Mouse (Mus musculus) liver, embryonic 16.5 days (tissue): Measurements from ENCODE around the gene Poc1b. TPM values are rescaled to one million over a fixed set of nuclear protein-coding genes. Genes with fewer than 3 reads are reported as not detected.

Experiments
- ATAC-seq: fragments of 200-750 bp; cut with Nextera tagmentation; 2 replicates; pipeline ENCODE4 v1.8.0; 2017; ENCODE audit warnings: low read depth, mild to moderate bottlenecking, moderate number of reproducible peaks, moderate library complexity
- H3K27ac ChIP-seq: fragments of 300-500 bp; sonication (generic); 2 replicates; pipeline ENCODE4 v1.5.1; 2014; ENCODE audit warnings: mild to moderate bottlenecking, low read length
- H3K27me3 ChIP-seq: fragments of 300-500 bp; sonication (generic); 2 replicates; pipeline ENCODE4 v1.6.1; 2014; ENCODE audit warnings: low read depth, low read length, mixed read lengths; ENCODE audit not compliant: control insufficient read depth, insufficient read depth
- H3K36me3 ChIP-seq: fragments of 300-500 bp; sonication (generic); 2 replicates; pipeline ENCODE4 v1.6.1; 2014; ENCODE audit warnings: mild to moderate bottlenecking; ENCODE audit not compliant: control insufficient read depth, insufficient read depth
- H3K4me1 ChIP-seq: fragments of 300-500 bp; sonication (generic); 2 replicates; pipeline ENCODE4 v1.6.1; 2014; ENCODE audit warnings: low read depth, low read length, mixed read lengths; ENCODE audit not compliant: control insufficient read depth
- H3K4me2 ChIP-seq: fragments of 300-500 bp; sonication (generic); 2 replicates; pipeline ENCODE4 v1.6.1; 2014; ENCODE audit warnings: low read depth, low read length, mixed read lengths
- H3K4me3 ChIP-seq: fragments of 300-500 bp; sonication (generic); 2 replicates; pipeline ENCODE4 v1.5.1; 2014; ENCODE audit warnings: low read depth, mild to moderate bottlenecking, low read length
- H3K9ac ChIP-seq: fragments of 300-500 bp; sonication (generic); 2 replicates; pipeline ENCODE4 v1.6.1; 2014; ENCODE audit warnings: low read depth, low read length
- H3K9me3 ChIP-seq: fragments of 300-500 bp; sonication (generic); replicated peaks from 2 replicates; pipeline ENCODE4 v1.6.1; 2016; ENCODE audit warnings: low read length; ENCODE audit not compliant: control insufficient read depth
- WGBS: fragments of 180-500 bp; shearing (Covaris S2); extraction: QIAGEN DNeasy Blood & Tissue Kit; methylation state at CpG from one replicate; pipeline ENCODE4 v1.1.7; 2014; ENCODE audit not compliant: insufficient replicate concordance; 5-methylcytosine and 5-hydroxymethylcytosine counted together
- polyA plus RNA-seq: library from polyadenylated mRNA; unstranded; fragments of >200 nt; fragmentation: Nextera tagmentation; extraction: Ambion mirVana; gene quantifications from 2 replicates; pipeline ENCODE4 v1.2.1, GENCODE M21; 2015

The Poc1b gene
- polyA plus RNA-seq, 1 experiment from 2014 or later, result 6.8 TPM

GRCm38 (mm10) chr10:99084397-99085239, 22.2 kb upstream of the Poc1b start:
- WGBS, result 41% methylated on average over 23 of the region's 23 CpGs
- H3K9ac ChIP-seq, result no peak overlapping the region
- no peak overlapping the region for H3K4me3 ChIP-seq
- ATAC-seq, result no peak
- no peaks in the 10 kb centered on the region for H3K27me3 ChIP-seq
- no peaks in the 10 kb centered on the region for H3K36me3 ChIP-seq
- H3K27ac ChIP-seq, result no peak overlapping the region
- no peak overlapping the region for H3K4me2 ChIP-seq
- no peaks in the 10 kb centered on the region for H3K9me3 ChIP-seq
- H3K4me1 ChIP-seq, result no peaks in the 10 kb centered on the region

GRCm38 (mm10) chr10:99085240-99085587, 21.6 kb upstream of the Poc1b start:
- Histone ChIP-seq H3K9me3 (no peaks in the 10 kb centered on the region), H3K4me1 (no peaks in the 10 kb centered on the region), H3K9ac (no peak overlapping the region), H3K4me3 (no peak overlapping the region), H3K27me3 (no peaks in the 10 kb centered on the region), H3K27ac (no peak overlapping the region), H3K4me2 (no peak overlapping the region), H3K36me3 (no peaks in the 10 kb centered on the region)
- 42% methylated on average over 6 of the region's 6 CpGs for WGBS
- ATAC-seq, result no peak

- ATAC-seq, result no peak
- H3K4me3 ChIP-seq, result no peak overlapping the region
- no peaks in the 10 kb centered on the region for H3K36me3 ChIP-seq
- H3K27ac ChIP-seq, result no peak overlapping the region
- no peak overlapping the region for H3K4me2 ChIP-seq
- no peaks in the 10 kb centered on the region for H3K9me3 ChIP-seq
- H3K4me1 ChIP-seq, result no peaks in the 10 kb centered on the region
- H3K27me3 ChIP-seq, result no peaks in the 10 kb centered on the region
- whole genome bisulfite sequencing, result 52% methylated on average over 6 of the region's 6 CpGs
- no peak overlapping the region for H3K9ac ChIP-seq
Observed at GRCm38 (mm10) chr10:99086029-99086428, 20.8 kb upstream of the Poc1b start.

GRCm38 (mm10) chr10:99089906-99090305, 16.9 kb upstream of the Poc1b start:
- WGBS, result 32% methylated on average over 6 of the region's 6 CpGs
- Histone ChIP-seq H3K27ac (no peak overlapping the region), H3K9ac (no peak overlapping the region), H3K4me3 (no peak overlapping the region), H3K27me3 (no peaks in the 10 kb centered on the region), H3K36me3 (no peaks in the 10 kb centered on the region), H3K9me3 (no peaks in the 10 kb centered on the region), H3K4me2 (no peak overlapping the region), H3K4me1 (no peaks in the 10 kb centered on the region)
- no peak for ATAC-seq

GRCm38 (mm10) chr10:99093364-99093763, 13.5 kb upstream of the Poc1b start:
- no peaks in the 10 kb centered on the region for H3K27me3 ChIP-seq
- no peak overlapping the region for H3K4me2 ChIP-seq
- H3K4me3 ChIP-seq, result no peak overlapping the region
- WGBS, result 65% methylated on average over 2 of the region's 2 CpGs
- H3K4me1 ChIP-seq, result no peaks in the 10 kb centered on the region
- no peak for ATAC-seq
- H3K9me3 ChIP-seq, result no peaks in the 10 kb centered on the region
- H3K27ac ChIP-seq, result no peak overlapping the region
- no peaks in the 10 kb centered on the region for H3K36me3 ChIP-seq
- H3K9ac ChIP-seq, result no peak overlapping the region

GRCm38 (mm10) chr10:99095114-99095513, 11.7 kb upstream of the Poc1b start:
- WGBS, result 57% methylated on average over 2 of the region's 2 CpGs
- H3K27me3 ChIP-seq, result no peaks in the 10 kb centered on the region
- no peaks in the 10 kb centered on the region for H3K4me1 ChIP-seq
- no peak overlapping the region for H3K4me2 ChIP-seq
- no peaks in the 10 kb centered on the region for H3K9me3 ChIP-seq
- H3K9ac ChIP-seq, result no peak overlapping the region
- no peaks in the 10 kb centered on the region for H3K36me3 ChIP-seq
- no peak for ATAC-seq
- H3K27ac ChIP-seq, result no peak overlapping the region
- H3K4me3 ChIP-seq, result no peak overlapping the region

GRCm38 (mm10) chr10:99097374-99097773, 9.5 kb upstream of the Poc1b start:
- Histone ChIP-seq H3K4me2 (no peak overlapping the region), H3K9me3 (no peaks in the 10 kb centered on the region), H3K4me3 (no peak overlapping the region), H3K9ac (no peak overlapping the region), H3K27ac (no peak overlapping the region), H3K4me1 (no peaks in the 10 kb centered on the region), H3K36me3 (no peaks in the 10 kb centered on the region), H3K27me3 (no peaks in the 10 kb centered on the region)
- 48% methylated on average over 10 of the region's 10 CpGs for WGBS
- no peak for ATAC-seq

GRCm38 (mm10) chr10:99105522-99105921, 1.3 kb upstream of the Poc1b start:
- Histone ChIP-seq H3K4me2 (no peak overlapping the region), H3K4me3 (no peak overlapping the region), H3K36me3 (peaks cover 5% of the 10 kb centered on the region), H3K27ac (no peak overlapping the region), H3K9me3 (no peaks in the 10 kb centered on the region), H3K4me1 (peaks cover 12% of the 10 kb centered on the region), H3K27me3 (no peaks in the 10 kb centered on the region), H3K9ac (no peak overlapping the region)
- 82% methylated on average over 3 of the region's 3 CpGs for WGBS
- ATAC-seq, result no peak

GRCm38 (mm10) chr10:99106311-99106702, 529 bp upstream of the Poc1b start:
- H3K36me3 ChIP-seq, result peaks cover 5% of the 10 kb centered on the region
- no peak for ATAC-seq
- H3K27ac ChIP-seq, result peak overlapping the region; percentile 87; the same call in 1 of the 2 replicates
- H3K27me3 ChIP-seq, result no peaks in the 10 kb centered on the region
- peak overlapping the region; percentile 98 for H3K4me2 ChIP-seq
- peaks cover 12% of the 10 kb centered on the region for H3K4me1 ChIP-seq
- H3K9ac ChIP-seq, result peak overlapping the region; percentile 85
- WGBS, result 29% methylated on average over 8 of the region's 8 CpGs
- H3K4me3 ChIP-seq, result peak overlapping the region; percentile 97
- no peaks in the 10 kb centered on the region for H3K9me3 ChIP-seq
